Mouse (Mus musculus) mouse embryonic stem cell (cell line): ENCODE measurements around the gene Sf3a3.

Experiments used
- in situ Hi-C, 2 experiments: fragments of 300-500 bp; cut with MboI; formaldehyde crosslinking; loops; 1 replicate in 1 of 2; 3 replicates in 1 of 2; pipeline ENCODE4 v1.14.3; 2019 to 2020; ENCODE audit warnings: low sequenced_read_pairs in 2 of 2, low pct_unique_long_range_greater_than_20kb in 1 of 2, mixed read lengths in 1 of 2; ENCODE audit not compliant: unreplicated experiment in 1 of 2

Gene Sf3a3

DNA sequence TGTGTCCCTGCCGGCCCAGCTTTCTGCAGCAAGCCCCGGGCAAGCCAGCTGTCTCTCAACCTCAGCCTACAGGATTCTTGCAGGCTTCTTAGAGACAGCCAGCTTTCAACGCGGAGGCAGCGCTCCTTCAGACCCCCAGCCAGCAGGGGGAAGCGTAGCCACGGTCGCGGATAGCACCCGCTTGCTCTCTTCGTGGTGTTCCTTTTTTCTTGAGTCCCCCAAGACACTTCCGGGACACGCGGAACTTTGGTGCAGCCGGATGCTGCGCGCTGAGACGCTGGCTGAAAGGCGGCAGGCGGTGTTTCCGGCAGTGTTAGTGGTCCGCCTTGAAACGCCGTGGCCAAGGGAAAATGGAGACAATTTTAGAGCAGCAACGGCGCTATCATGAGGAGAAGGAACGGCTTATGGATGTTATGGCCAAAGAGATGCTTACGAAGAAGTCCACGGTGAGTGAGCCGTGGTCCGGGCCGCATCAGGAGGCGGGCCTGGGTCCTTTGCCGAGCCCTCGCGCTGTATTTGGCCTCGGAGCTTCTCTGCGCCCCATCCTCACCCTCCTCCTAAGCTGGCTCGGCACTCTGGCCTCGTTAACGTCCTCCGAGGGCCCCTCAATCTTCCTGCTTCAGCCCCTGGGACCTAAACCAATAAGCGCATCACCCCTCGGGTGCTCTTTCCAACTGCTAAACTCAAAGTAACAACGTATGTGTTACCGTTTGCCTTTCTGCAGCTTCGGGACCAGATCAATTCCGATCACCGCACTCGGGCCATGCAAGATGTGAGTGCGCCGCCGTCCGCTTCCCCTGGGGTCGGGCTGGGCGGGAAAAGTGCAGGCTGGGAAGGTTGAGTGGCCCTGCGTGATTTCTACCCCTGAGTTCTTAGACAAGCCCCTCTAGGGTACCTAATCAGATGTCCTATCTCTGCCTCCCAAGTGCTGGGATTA lies at the start of gene Sf3a3:
Gene Sf3a3 (plus strand): TSS at position 232 of the 937 bp plus-strand sequence.
- in situ Hi-C loops: loop anchor here in 1 of 2 experiments (10.0 kb wide), 1 partner anchor 130 kb away; no protein-coding TSS in a partner anchor

- in situ Hi-C loops: loop anchor here (25.0 kb wide), 2 partner anchors 430 to 705 kb away; no protein-coding TSS in a partner anchor
These were observed 47.0 kb upstream of the Sf3a3 start for GRCm38 (mm10) chr4:124667476-124668033.

DNA sequence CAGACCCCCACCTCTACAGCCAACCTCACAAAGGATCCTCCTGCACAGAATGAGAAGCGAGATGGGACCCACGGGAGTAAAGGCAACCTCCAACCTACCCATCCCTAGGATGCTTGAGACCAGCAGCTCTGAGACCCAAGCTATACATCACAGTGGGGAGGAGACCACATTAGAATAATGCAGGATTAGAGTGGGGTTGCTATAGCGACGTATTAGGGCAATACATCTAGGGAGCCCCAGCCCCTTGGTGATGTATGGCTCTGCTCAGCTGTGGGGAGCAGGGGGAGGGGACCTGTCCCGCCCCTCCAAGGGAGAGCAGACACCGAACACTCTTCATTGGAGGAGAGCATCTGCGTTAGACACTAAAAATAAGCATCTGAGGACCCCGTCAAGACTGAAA lies 46.5 kb upstream of the Sf3a3 start:
- in situ Hi-C loops: loop anchor here (25.0 kb wide), 2 partner anchors 431 to 706 kb away; no protein-coding TSS in a partner anchor

GRCm38 (mm10) chr4:124670232-124670631 lies 44.3 kb upstream of the Sf3a3 start:
- in situ Hi-C loops: loop anchor here (10.0 to 25.0 kb wide), 3 partner anchors 325 to 708 kb away; no protein-coding TSS in a partner anchor

DNA sequence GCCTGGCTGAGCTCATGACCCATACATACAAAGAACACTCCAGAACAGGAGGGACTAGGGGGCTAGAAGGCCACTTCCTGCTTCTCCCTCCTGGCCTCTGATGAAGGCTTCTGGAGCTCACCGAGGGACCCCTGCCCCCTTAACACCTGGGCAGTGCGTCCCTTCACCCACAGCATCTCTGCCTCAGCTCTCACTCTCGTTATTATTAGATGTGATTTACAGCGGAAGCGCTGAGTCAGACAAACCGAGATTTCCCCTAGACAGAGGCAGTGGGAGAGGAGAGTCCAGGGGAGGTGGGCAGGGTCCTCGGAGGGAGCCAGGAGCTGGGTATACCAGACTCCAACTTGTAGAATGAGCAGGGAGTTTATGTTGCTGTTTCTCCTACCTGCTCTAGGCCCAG lies 43.0 kb upstream of the Sf3a3 start:
- in situ Hi-C loops: loop anchor here (10.0 to 25.0 kb wide), 3 partner anchors 327 to 709 kb away; no protein-coding TSS in a partner anchor

DNA sequence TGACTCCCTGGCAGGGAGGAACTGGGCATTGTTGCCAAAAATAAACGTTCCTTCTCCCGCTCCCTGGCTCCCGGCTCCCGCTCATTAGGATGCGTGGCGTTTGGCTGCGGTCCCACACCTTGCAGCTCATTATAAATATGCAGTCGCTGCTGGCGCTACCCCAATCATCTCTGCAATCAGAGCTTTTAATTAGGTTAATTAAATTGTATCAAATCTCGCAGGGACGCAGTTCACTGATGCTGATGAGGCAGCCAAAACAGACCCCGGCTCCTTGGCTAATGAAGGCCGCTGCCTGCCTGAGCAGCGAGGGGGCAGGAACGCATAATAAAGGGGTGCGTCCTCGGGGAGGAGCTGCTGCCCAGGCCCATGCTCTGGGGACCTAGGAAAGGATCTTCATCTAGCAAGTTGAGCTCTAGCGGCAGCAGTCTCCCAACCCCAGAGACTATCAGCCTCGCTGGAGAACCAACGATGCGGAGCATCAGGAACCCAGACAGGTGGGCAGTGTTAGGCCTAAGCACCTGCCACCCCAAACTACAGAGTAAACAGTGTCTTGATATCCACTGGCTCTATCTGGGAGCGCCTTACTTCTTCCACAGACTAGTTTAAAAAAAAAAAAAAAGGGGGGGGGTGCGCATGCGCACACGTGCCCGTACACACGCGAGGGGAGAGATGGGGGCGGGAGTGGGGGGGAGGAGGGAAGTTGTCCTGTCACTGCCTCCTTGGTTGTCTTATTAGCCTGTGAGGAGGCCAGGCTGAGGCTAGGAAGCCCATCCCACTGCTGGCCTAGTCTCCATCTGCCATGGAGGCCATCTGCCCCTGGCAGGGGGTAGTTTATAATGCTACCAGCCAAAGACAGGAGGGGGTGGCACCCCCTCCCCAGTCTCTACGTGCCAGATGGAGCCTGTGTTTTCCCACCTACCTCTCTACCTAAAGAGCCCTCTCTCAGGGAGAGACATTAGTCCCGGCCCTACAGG lies 41.9 kb upstream of the Sf3a3 start:
- in situ Hi-C loops: loop anchor here (10.0 to 25.0 kb wide), 3 partner anchors 328 to 710 kb away; no protein-coding TSS in a partner anchor

DNA sequence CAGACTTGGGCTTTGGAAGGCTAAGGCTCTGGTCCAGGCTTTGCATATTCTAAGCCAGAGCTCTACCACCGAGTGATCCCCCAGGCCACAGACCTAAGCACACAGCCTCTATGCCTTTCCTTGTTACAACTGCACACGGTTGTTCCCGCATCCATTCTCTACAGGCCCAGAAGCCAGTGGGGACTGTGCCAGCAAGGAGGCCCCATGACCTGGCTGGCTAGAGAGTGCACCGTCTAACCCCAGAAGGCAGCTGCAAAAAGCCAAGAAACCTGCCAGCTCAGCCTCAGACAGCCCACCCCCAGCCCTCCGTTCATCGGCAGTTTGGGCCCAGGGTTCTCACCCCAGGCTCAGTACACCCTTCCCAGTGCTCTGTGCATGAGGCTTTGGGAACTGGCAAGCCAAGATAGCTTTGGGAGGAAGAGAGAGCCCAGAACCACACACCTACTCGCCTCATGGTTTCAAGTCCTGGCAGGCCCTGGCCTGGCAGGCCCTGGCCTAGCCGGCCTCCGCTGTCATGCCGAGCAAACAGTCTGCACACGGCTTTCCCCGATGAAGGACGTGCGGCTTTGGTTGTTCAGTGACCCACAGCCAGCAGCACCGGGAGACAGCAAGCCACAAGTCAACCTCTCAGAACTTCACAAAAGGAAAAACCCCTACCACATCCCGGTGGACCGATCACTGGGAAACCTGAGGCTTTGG lies 40.1 kb upstream of the Sf3a3 start:
- in situ Hi-C loops: loop anchor here (10.0 to 25.0 kb wide), 3 partner anchors 330 to 712 kb away; no protein-coding TSS in a partner anchor

DNA sequence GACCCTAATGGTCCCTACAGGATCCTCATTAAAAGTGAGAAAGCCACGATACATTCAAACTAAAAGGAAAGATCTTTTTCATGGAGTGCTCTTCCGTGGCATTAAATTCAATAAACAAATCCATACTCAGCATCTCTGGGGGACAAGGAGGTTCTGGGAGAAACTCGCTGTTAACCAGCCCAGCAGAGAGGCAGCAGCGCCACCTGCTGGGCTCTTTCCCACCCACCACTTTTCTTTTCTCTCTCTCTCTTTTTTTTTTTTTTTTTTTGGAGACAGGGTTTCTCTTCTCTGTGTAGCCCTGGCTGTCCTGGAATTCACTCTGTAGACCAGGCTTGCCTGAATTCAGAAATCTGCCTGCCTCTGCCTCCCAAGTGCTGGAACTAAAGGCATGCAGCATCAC lies 39.5 kb upstream of the Sf3a3 start:
- in situ Hi-C loops: loop anchor here in 1 of 2 experiments (10.0 kb wide), 1 partner anchor 330 kb away; no protein-coding TSS in a partner anchor

DNA sequence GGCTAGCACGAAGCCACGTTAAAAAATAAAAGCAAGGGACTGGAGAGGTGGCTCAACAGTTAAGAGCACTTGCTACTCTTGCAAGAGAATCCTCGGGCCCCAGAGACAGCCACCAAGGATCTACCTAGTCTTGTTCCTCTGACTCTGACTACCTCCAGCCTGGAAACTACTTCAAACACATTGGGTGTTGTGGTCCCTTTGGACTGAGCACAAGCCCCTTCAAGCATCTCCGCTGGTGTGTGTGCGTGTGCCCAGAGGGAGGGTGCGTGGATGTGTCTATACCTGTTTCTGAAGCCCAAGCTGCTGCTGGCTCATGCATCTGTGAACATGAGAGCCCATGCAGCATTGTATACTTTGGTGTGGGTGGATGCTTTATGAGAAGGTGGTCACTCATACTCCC lies 38.6 kb upstream of the Sf3a3 start:
- in situ Hi-C loops: loop anchor here in 1 of 2 experiments (10.0 kb wide), 1 partner anchor 331 kb away; no protein-coding TSS in a partner anchor

DNA sequence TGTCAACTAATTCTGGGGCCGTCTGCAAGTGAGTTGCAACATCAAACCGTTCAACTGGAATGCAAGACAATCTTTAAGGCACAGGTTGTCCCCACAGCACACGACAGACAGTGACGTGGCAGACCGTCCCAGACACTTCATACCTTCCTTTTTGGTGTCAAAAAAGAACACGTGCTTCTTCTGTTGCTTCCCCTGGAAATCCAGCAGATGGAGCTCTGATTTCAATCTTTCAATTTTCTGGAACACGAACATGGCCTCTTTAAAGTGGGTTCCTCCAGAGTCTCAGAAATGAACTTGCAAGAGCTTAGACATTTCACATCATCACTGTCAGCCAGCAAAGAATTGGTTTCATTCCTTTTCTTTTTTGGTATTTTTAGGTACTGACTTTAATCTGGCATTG lies 32.3 kb upstream of the Sf3a3 start:
- in situ Hi-C loops: no loop called here

DNA sequence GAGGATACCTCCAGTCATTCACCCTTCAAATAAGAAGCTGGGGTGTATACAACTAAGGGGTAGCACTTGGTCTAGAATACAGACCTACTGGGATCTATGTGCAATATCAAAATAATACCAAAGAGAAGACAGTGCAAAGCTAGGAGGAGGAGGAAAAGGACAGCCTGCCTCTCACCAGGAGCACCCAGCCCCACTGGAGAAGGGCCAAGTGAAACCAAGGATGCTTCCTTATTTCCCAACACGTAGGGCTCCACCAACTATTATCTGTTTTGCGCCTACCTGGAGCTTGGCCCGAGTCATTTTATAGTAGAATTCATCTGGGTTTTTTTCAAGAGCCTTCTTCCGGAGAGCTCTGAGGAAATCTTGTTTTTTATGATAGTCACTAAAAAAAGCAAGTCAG lies 31.1 kb upstream of the Sf3a3 start:
- in situ Hi-C loops: no loop called here

- in situ Hi-C loops: no loop called here
These were observed 29.6 kb upstream of the Sf3a3 start for GRCm38 (mm10) chr4:124685004-124685403.

- in situ Hi-C loops: no loop called here
These were observed 29.1 kb upstream of the Sf3a3 start for GRCm38 (mm10) chr4:124685453-124685852.

DNA sequence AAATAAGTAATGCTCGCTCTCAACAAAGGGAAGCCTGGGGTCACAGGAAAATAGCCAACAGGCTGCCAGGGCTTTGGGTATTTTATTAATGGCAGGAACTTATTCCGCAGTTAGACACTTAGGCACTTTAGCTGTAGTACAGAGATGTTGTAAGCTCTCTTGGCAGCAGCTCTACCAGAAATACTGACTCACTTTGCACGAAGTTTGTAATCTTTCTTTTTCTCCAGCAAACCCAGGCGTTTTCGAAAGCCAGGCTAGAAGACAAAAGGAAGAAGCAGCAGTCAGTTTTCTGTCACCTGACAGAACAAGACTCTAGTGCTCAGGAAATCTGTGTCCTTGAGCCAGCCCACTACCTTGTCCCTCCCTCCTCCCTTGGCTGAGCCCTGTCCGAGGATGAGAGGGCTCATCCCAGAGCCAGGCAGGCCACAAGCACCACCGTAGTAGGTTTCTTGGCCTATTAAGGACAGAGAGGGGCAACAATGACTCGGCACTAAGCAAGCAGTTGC lies 28.6 kb upstream of the Sf3a3 start:
- in situ Hi-C loops: no loop called here

- in situ Hi-C loops: no loop called here
These were observed 23.1 kb upstream of the Sf3a3 start for GRCm38 (mm10) chr4:124691455-124691854.

DNA sequence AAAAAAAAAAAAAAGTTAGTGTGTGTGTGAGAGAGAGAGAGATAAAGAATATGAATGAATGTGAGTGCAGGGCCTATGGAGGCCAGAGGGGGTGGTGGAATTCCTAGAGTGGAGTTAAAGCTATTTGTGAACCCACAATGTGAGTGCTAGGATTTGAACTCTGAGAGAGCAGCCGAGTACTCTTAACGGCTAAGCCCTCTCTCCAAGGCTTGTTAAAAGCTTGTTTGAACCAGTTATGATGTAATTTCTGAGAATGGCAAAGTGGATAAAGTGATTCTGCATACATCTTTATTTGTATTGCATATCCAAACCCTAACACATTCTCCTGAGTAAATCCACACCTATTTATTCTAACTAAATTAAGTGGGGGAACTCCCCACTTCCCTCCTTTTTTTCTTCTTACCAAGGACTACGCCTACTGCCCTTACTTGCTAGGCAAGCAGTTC lies 22.1 kb upstream of the Sf3a3 start:
- in situ Hi-C loops: no loop called here

DNA sequence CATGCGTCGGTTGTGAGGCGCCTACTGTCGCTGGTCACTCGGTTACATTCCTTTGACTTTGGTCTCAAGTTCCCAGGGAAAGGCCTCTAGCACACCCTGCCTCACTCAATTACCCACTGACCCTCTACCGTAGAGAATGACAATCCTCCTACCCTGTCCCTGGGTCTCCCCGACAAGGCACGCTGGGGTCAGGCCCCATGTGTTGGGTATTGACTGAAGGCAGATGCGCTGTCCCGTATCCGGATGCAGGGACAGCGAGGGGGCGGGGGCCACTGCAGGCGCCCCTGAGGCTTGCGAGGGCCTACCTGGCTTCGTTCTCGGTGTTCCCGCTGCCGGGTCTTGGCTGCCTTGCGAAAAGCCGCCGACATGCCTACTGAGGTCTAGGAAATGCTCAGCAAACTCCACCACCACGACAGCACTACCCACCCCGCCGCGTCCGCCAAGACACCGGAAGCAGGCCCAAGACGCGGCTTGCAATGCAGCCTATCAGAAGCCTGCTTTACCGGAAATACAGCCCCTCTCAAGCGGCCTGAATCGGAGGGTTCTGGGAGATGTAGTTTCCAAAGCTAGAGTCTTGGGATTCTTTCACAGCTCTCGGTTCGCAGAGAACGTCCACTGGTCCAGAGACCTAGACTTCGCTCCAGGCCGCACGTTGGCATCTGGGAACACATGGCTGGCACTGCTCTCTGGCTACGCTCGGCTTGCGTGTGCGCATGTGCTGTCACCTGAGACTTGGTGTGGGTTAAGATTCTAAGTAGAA lies 21.3 kb upstream of the Sf3a3 start, which contains the start of gene Utp11:
Gene Utp11 (minus strand): TSS at position 466 of the 760 bp plus-strand sequence.
- in situ Hi-C loops: no loop called here
